Mouse (Mus musculus): ENCODE data around the gene Lrrc29. TPM values are rescaled to one million over a fixed set of nuclear protein-coding genes. Genes with fewer than 3 reads are reported as not detected.

The Lrrc29 gene
- polyA plus RNA-seq, 1 experiment from 2014 or later, result 2.1 TPM

GRCm38 (mm10) chr8:105288958-105289732 is 36.9 kb downstream of the Lrrc29 start:
- Histone ChIP-seq H3K4me1 (replicated peaks; ENCODE audit: control insufficient read depth, insufficient read depth, low read length) (peaks cover 24% of the 10 kb centered on the region), H3K4me3 (ENCODE audit: low read length) (peak overlapping the region; percentile 56), H3K9ac (ENCODE audit: low read length) (peak overlapping the region; percentile 65), H3K4me2 (ENCODE audit: low read depth, low read length) (peak overlapping the region; percentile 63), H3K27ac (ENCODE audit: low read length) (peak overlapping the region; percentile 82), H3K27me3 (ENCODE audit: control insufficient read depth, insufficient read depth, low read depth, low read length) (peaks cover 7% of the 10 kb centered on the region), H3K9me3 (ENCODE audit: control insufficient read depth, low read length) (no peaks in the 10 kb centered on the region), H3K36me3 (ENCODE audit: control insufficient read depth, insufficient read depth, low read length) (no peaks in the 10 kb centered on the region)
- peak; percentile 93 for ATAC-seq (ENCODE audit: low read depth)
- under 1% methylated on average over 53 of the region's 53 CpGs for WGBS

- H3K27me3 ChIP-seq (ENCODE audit: control insufficient read depth, insufficient read depth, low read depth, low read length), result peaks cover 7% of the 10 kb centered on the region
- H3K9ac ChIP-seq (ENCODE audit: low read length), result peak overlapping the region; percentile 65; the same call in 1 of the 2 replicates
- ATAC-seq (ENCODE audit: low read depth), result no peak
- 82% methylated on average over 5 of the region's 5 CpGs for WGBS
- H3K9me3 ChIP-seq (ENCODE audit: control insufficient read depth, low read length), result no peaks in the 10 kb centered on the region
- no peak overlapping the region for H3K4me3 ChIP-seq (ENCODE audit: low read length)
- H3K4me1 ChIP-seq (replicated peaks; ENCODE audit: control insufficient read depth, insufficient read depth, low read length), result peaks cover 24% of the 10 kb centered on the region
- peak overlapping the region; percentile 63; the same call in 1 of the 2 replicates for H3K4me2 ChIP-seq (ENCODE audit: low read depth, low read length)
- no peaks in the 10 kb centered on the region for H3K36me3 ChIP-seq (ENCODE audit: control insufficient read depth, insufficient read depth, low read length)
- H3K27ac ChIP-seq (ENCODE audit: low read length), result no peak overlapping the region
Measured at GRCm38 (mm10) chr8:105288231-105288630, 37.8 kb downstream of the Lrrc29 start.

- ATAC-seq (ENCODE audit: low read depth), result no peak
Measured at GRCm38 (mm10) chr8:105286907-105287306, 39.2 kb downstream of the Lrrc29 start.

GRCm38 (mm10) chr8:105285514-105285913 is 40.6 kb downstream of the Lrrc29 start:
- peaks cover 3% of the 10 kb centered on the region for H3K27me3 ChIP-seq (ENCODE audit: control insufficient read depth, insufficient read depth, low read depth, low read length)
- 48% methylated on average over 12 of the region's 12 CpGs for WGBS

More at GRCm38 (mm10) chr8:105286907-105287306, 39.2 kb downstream of the Lrrc29 start:
- WGBS, result 82% methylated on average over 4 of the region's 4 CpGs
- no peaks in the 10 kb centered on the region for H3K9me3 ChIP-seq (ENCODE audit: control insufficient read depth, low read length)
- H3K4me2 ChIP-seq (ENCODE audit: low read depth, low read length), result no peak overlapping the region
- H3K27ac ChIP-seq (ENCODE audit: low read length), result no peak overlapping the region
- H3K9ac ChIP-seq (ENCODE audit: low read length), result no peak overlapping the region
- peaks cover 7% of the 10 kb centered on the region for H3K27me3 ChIP-seq (ENCODE audit: control insufficient read depth, insufficient read depth, low read depth, low read length)
- H3K4me3 ChIP-seq (ENCODE audit: low read length), result no peak overlapping the region
- no peaks in the 10 kb centered on the region for H3K36me3 ChIP-seq (ENCODE audit: control insufficient read depth, insufficient read depth, low read length)
- peaks cover 30% of the 10 kb centered on the region for H3K4me1 ChIP-seq (replicated peaks; ENCODE audit: control insufficient read depth, insufficient read depth, low read length)

GRCm38 (mm10) chr8:105283074-105283473 is 43.0 kb downstream of the Lrrc29 start:
- Histone ChIP-seq H3K36me3 (ENCODE audit: control insufficient read depth, insufficient read depth, low read length) (no peaks in the 10 kb centered on the region), H3K27me3 (ENCODE audit: control insufficient read depth, insufficient read depth, low read depth, low read length) (peaks cover 13% of the 10 kb centered on the region), H3K4me3 (ENCODE audit: low read length) (no peak overlapping the region), H3K9me3 (ENCODE audit: control insufficient read depth, low read length) (no peaks in the 10 kb centered on the region), H3K4me1 (replicated peaks; ENCODE audit: control insufficient read depth, insufficient read depth, low read length) (peaks cover 20% of the 10 kb centered on the region), H3K4me2 (ENCODE audit: low read depth, low read length) (no peak overlapping the region), H3K9ac (ENCODE audit: low read length) (no peak overlapping the region), H3K27ac (ENCODE audit: low read length) (0 out of 2 replicates have a peak overlapping the region, but pooled peaks have one; percentile 26)
- WGBS, result 31% methylated on average over 23 of the region's 23 CpGs
- ATAC-seq (ENCODE audit: low read depth), result peak; percentile 64

More at GRCm38 (mm10) chr8:105285514-105285913, 40.6 kb downstream of the Lrrc29 start:
- H3K4me3 ChIP-seq (ENCODE audit: low read length), result no peak overlapping the region
- ATAC-seq (ENCODE audit: low read depth), result no peak
- H3K9me3 ChIP-seq (ENCODE audit: control insufficient read depth, low read length), result no peaks in the 10 kb centered on the region
- no peak overlapping the region for H3K4me2 ChIP-seq (ENCODE audit: low read depth, low read length)
- H3K36me3 ChIP-seq (ENCODE audit: control insufficient read depth, insufficient read depth, low read length), result no peaks in the 10 kb centered on the region
- H3K9ac ChIP-seq (ENCODE audit: low read length), result no peak overlapping the region
- peaks cover 29% of the 10 kb centered on the region for H3K4me1 ChIP-seq (replicated peaks; ENCODE audit: control insufficient read depth, insufficient read depth, low read length)
- H3K27ac ChIP-seq (ENCODE audit: low read length), result no peak overlapping the region

- Histone ChIP-seq H3K4me3 (ENCODE audit: low read length) (no peak overlapping the region), H3K9me3 (ENCODE audit: control insufficient read depth, low read length) (no peaks in the 10 kb centered on the region), H3K36me3 (ENCODE audit: control insufficient read depth, insufficient read depth, low read length) (no peaks in the 10 kb centered on the region), H3K27me3 (ENCODE audit: control insufficient read depth, insufficient read depth, low read depth, low read length) (peaks cover 21% of the 10 kb centered on the region), H3K27ac (ENCODE audit: low read length) (no peak overlapping the region), H3K4me2 (ENCODE audit: low read depth, low read length) (no peak overlapping the region), H3K9ac (ENCODE audit: low read length) (no peak overlapping the region), H3K4me1 (replicated peaks; ENCODE audit: control insufficient read depth, insufficient read depth, low read length) (peaks cover 18% of the 10 kb centered on the region)
- 77% methylated on average over 4 of the region's 4 CpGs for WGBS
- ATAC-seq (ENCODE audit: low read depth), result no peak
Measured at GRCm38 (mm10) chr8:105282239-105282638, 43.8 kb downstream of the Lrrc29 start.

GRCm38 (mm10) chr8:105281821-105282220 is 44.3 kb downstream of the Lrrc29 start:
- peak; percentile 57 for ATAC-seq (ENCODE audit: low read depth)
- H3K9me3 ChIP-seq (ENCODE audit: control insufficient read depth, low read length), result no peaks in the 10 kb centered on the region
- no peak overlapping the region for H3K4me3 ChIP-seq (ENCODE audit: low read length)
- no peak overlapping the region for H3K27ac ChIP-seq (ENCODE audit: low read length)
- WGBS, result 63% methylated on average over 12 of the region's 12 CpGs
- no peaks in the 10 kb centered on the region for H3K36me3 ChIP-seq (ENCODE audit: control insufficient read depth, insufficient read depth, low read length)
- H3K4me2 ChIP-seq (ENCODE audit: low read depth, low read length), result no peak overlapping the region
- peaks cover 18% of the 10 kb centered on the region for H3K4me1 ChIP-seq (replicated peaks; ENCODE audit: control insufficient read depth, insufficient read depth, low read length)
- H3K9ac ChIP-seq (ENCODE audit: low read length), result no peak overlapping the region
- peaks cover 25% of the 10 kb centered on the region for H3K27me3 ChIP-seq (ENCODE audit: control insufficient read depth, insufficient read depth, low read depth, low read length)

- Histone ChIP-seq H3K36me3 (ENCODE audit: control insufficient read depth, insufficient read depth, low read length) (no peaks in the 10 kb centered on the region), H3K9me3 (ENCODE audit: control insufficient read depth, low read length) (no peaks in the 10 kb centered on the region), H3K9ac (ENCODE audit: low read length) (no peak overlapping the region), H3K27ac (ENCODE audit: low read length) (no peak overlapping the region), H3K4me2 (ENCODE audit: low read depth, low read length) (no peak overlapping the region), H3K4me3 (ENCODE audit: low read length) (no peak overlapping the region), H3K27me3 (ENCODE audit: control insufficient read depth, insufficient read depth, low read depth, low read length) (peaks cover 38% of the 10 kb centered on the region), H3K4me1 (replicated peaks; ENCODE audit: control insufficient read depth, insufficient read depth, low read length) (peaks cover 26% of the 10 kb centered on the region)
- no peak for ATAC-seq (ENCODE audit: low read depth)
- WGBS, result 70% methylated on average over 3 of the region's 3 CpGs
Measured at GRCm38 (mm10) chr8:105280567-105280966, 45.5 kb downstream of the Lrrc29 start.

- no peaks in the 10 kb centered on the region for H3K36me3 ChIP-seq (ENCODE audit: control insufficient read depth, insufficient read depth, low read length)
- 0 out of 2 replicates have a peak overlapping the region, but pooled peaks have one; percentile 4 for H3K9ac ChIP-seq (ENCODE audit: low read length)
- peak overlapping the region; percentile 27 for H3K4me3 ChIP-seq (ENCODE audit: low read length)
- peaks cover 27% of the 10 kb centered on the region for H3K4me1 ChIP-seq (replicated peaks; ENCODE audit: control insufficient read depth, insufficient read depth, low read length)
- peak overlapping the region; percentile 48 for H3K4me2 ChIP-seq (ENCODE audit: low read depth, low read length)
- H3K27me3 ChIP-seq (ENCODE audit: control insufficient read depth, insufficient read depth, low read depth, low read length), result peaks cover 54% of the 10 kb centered on the region
- 4% methylated on average over 28 of the region's 28 CpGs for WGBS
- H3K9me3 ChIP-seq (ENCODE audit: control insufficient read depth, low read length), result no peaks in the 10 kb centered on the region
- no peak overlapping the region for H3K27ac ChIP-seq (ENCODE audit: low read length)
- peak; percentile 57 for ATAC-seq (ENCODE audit: low read depth)
Measured at GRCm38 (mm10) chr8:105278911-105279334, 47.2 kb downstream of the Lrrc29 start.
